25 mouse cellular contexts compared by ENCODE assay signal in genomic region chr3:108778761-108779540, GRCm38 (mm10). TPM values are rescaled to one million over a fixed set of nuclear protein-coding genes. Genes with fewer than 3 reads are reported as not detected.
"Had no signal": no experiment of that assay in that cellular context is flagged by ENCODE, and none has a peak within 500 bp of the region (broad histone marks: within the 10 kb centered on the region; RNA-seq: fewer than 3 reads in every experiment).

No protein-coding gene starts in this region.

- ATAC-seq: intestine, embryonic 15.5 days; liver, postnatal 0 days; lung, postnatal 0 days; midbrain, embryonic 15.5 days had no signal

- H3K36me3 ChIP-seq: intestine, embryonic 15.5 days; limb, embryonic 12.5 days; midbrain, embryonic 12.5 days; midbrain, embryonic 15.5 days; neural tube, embryonic 12.5 days; neural tube, embryonic 15.5 days had no signal

- H3K4me1 ChIP-seq: midbrain, embryonic 12.5 days; neural tube, embryonic 12.5 days; neural tube, embryonic 15.5 days had no signal

- H3K9ac ChIP-seq: intestine, embryonic 15.5 days; limb, embryonic 12.5 days; liver, embryonic 14.5 days; liver, postnatal 0 days; lung, embryonic 14.5 days; midbrain, embryonic 12.5 days; midbrain, embryonic 15.5 days; neural tube, embryonic 12.5 days; neural tube, embryonic 15.5 days had no signal

- H3K9me3 ChIP-seq: intestine, embryonic 15.5 days; midbrain, embryonic 12.5 days; midbrain, embryonic 15.5 days; neural tube, embryonic 12.5 days; neural tube, embryonic 15.5 days had no signal

- H3K4me2 ChIP-seq: intestine, embryonic 15.5 days; limb, embryonic 12.5 days; liver, embryonic 11.5 days; lung, embryonic 14.5 days; midbrain, embryonic 12.5 days; midbrain, embryonic 15.5 days; neural tube, embryonic 12.5 days; neural tube, embryonic 15.5 days had no signal

- H3K4me3 ChIP-seq: intestine, embryonic 15.5 days; layer of hippocampus, adult 2 months; left cerebral cortex, adult 2 months; limb, embryonic 12.5 days; midbrain, embryonic 12.5 days; midbrain, embryonic 15.5 days; neural tube, embryonic 12.5 days; neural tube, embryonic 15.5 days had no signal

- DNase-seq: kidney, adult 11 months; kidney, adult 9 months; kidney, postnatal 25 days; layer of hippocampus, postnatal 36 days; liver, postnatal 0 days; lung, embryonic 14.5 days; right cerebral cortex, adult 18-20 months; right cerebral cortex, postnatal 14 days; right cerebral cortex, postnatal 4 days; thymus, postnatal 36 days had no signal

- H3K27ac ChIP-seq: intestine, embryonic 15.5 days; kidney, postnatal 0 days; layer of hippocampus, adult 2 months; left cerebral cortex, adult 2 months; limb, embryonic 12.5 days; liver, embryonic 14.5 days; macrophage; midbrain, embryonic 12.5 days; midbrain, embryonic 15.5 days; neural tube, embryonic 12.5 days; neural tube, embryonic 15.5 days had no signal

- H3K27me3 ChIP-seq: intestine, embryonic 15.5 days; limb, embryonic 12.5 days; midbrain, embryonic 12.5 days; midbrain, embryonic 15.5 days; neural tube, embryonic 12.5 days; neural tube, embryonic 15.5 days had no signal

RNA-seq across cellular contexts. Expression of gene Aknad1, which starts 39.5 kb away (rescaled TPM):
- total RNA-seq: layer of hippocampus, postnatal 10 days; left cerebral cortex, adult 2 months; left cerebral cortex, postnatal 36 days had no signal
- polyA plus RNA-seq: kidney, postnatal 0 days; macrophage; midbrain, embryonic 15.5 days had no signal
